Mouse (Mus musculus) heart, adult 11 months (tissue): ENCODE results near the gene Nadk.

ENCODE experiments used
- DNase-seq: peaks from one replicate; pipeline ENCODE4 v3.0.0; 2022

Nadk gene

DNA sequence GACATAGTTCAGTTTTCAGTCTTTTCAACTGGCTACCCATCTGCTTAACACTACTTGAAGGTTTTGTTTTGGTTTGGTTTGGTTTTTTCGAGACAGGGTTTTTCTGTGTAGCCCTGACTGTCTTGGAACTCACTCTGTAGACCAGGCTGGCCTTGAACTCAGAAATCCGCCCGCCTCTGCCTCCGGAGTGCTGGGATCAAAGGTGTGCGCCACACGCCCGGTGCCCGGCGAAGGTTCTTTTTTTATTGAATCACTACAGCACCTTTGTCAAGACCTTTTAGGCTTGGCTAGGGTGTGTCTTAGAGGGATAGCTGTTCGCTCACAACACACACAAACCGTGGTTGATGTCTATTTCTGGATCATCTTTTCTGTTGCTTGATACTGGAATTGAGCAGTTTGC is 8.1 kb downstream of the Nadk start:
- DNase-seq = peak; percentile 85

DNA sequence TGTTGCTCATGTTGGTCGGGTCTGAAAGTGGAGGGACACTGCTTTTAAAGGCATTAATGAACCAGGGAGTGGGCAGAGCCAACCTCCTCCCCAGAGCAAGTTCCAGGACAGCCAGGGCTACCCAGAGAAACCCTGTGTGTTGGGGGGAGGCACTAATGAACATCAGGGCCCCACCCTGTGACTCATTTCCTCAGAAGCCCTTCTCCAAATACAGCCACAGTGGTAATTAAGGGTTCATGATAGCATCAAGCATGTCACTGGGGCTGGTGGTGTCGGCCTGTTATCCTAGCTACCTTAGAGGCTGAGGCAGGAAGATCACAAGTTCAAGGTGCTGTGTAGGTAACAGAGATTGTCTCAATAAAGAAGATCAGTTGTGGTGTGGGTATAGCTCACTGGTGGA is 9.3 kb downstream of the Nadk start:
- peak; percentile 93 for DNase-seq

DNA sequence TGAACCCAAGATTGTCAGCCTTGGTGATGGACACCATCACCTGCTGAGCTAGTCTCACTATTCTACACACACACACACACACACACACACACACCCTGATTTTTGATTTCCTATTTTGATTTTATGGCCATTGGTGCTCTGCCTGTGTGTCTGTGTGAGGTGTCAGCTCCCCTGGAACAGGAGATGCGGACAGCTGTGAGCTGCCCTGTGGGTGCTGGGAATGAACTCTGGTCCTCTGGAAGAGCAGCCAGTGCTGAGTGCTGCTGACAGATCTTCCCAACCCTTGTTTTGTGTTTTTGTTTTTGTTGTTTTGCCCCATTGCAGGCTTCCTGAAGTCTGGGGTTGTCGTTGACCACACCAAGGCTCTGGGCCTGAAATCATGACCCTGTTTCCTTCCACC is 11.0 kb downstream of the Nadk start:
- DNase-seq = peak; percentile 82

DNA sequence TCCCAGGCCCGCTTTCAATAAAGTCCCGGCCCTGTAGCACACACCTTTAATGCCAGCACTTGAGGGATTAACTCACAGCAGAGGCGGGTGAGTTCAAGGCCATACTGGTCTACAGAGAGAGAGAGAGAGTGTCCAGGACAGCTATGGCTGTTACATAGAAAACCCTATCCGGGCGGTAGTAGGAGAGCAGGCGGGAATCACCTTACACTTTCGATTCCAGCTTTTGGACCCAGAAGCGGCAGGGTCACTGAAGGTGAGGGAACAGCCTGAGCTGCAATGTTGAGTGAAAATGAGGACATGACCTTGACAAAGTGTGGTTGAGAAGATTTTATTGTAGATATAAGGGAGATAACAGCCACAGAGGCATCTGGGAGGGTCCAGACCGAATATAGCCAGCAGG is 11.7 kb downstream of the Nadk start:
- DNase-seq = peak; percentile 73

DNA sequence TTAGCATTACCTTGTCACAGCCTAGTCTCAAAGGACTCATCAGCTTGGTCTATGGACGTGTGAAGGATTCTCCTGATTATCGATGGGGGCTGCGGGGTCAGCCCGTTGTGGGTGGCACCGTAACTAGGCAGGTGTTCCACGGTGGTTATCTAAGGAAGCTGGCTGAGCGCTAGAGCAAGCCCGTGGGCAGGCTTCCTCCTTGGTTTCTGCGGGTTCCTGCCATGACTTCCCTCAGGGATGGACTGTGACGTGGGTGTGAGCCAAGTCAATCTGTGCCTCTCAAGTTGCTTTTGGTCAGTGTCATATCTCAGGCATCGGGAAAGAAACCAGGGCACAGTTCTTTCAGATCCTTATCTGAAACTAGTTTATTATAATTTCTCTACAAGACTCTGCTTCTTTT is 12.8 kb downstream of the Nadk start:
- peak; percentile 85 for DNase-seq

DNA sequence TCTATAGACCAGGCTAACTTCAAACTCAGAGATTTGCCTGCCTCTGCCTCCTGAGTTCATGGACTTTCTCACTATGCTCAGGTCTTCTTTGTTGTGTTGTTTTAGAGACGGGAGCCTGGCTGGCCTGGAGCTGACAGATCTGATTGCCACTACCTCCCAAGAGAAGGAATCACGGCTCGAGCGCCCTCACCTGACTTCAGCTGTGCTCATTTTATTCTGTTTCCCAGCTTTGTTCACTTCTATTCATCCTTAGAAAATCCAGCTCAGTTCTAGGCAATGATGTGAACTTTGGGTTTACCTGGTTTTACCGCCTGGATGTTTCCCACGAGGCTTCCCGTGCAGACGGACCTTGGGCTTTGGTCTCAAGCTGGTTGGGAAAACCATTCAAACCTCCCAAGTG is 13.3 kb downstream of the Nadk start:
- no peak for DNase-seq

DNA sequence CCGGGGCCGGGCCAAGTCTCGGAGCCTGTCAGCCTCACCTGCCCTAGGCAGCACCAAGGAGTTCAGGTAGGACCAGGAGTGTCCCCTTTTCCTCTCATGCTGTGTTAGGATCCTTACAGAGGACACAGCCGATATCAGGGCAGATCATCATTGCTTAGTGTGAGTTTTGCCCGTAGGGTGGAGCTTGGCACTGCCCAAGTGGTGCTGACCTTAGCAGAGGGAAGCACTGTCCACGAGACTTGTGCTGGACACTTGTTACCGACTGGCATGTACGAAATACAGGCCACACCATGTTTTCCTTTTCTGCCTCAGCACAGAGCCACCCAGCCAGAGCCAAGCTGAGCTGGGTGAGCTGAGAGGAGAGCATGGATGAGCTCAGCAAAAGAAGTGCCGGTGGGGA is 15.0 kb downstream of the Nadk start:
- peak; percentile 91 for DNase-seq

DNA sequence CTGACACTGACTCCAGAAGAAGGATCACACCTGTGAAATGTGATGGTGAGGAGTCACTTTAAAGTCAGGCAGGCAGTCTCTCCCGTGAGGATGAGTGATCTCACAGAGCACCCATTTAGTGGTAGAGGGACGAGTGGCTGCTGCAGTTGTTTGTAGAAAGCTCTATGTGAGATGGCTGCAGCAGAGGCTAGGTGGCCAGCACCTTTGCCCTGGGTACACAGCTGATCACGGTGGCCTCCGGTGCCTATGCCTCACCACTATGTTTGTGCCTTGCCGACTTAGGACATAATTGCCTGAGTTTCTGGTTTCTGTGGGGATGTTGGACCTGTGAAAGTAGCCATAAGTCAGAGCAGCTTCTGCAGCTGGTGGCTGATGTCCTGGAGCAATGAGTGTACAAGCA is 15.6 kb downstream of the Nadk start:
- no peak for DNase-seq

DNA sequence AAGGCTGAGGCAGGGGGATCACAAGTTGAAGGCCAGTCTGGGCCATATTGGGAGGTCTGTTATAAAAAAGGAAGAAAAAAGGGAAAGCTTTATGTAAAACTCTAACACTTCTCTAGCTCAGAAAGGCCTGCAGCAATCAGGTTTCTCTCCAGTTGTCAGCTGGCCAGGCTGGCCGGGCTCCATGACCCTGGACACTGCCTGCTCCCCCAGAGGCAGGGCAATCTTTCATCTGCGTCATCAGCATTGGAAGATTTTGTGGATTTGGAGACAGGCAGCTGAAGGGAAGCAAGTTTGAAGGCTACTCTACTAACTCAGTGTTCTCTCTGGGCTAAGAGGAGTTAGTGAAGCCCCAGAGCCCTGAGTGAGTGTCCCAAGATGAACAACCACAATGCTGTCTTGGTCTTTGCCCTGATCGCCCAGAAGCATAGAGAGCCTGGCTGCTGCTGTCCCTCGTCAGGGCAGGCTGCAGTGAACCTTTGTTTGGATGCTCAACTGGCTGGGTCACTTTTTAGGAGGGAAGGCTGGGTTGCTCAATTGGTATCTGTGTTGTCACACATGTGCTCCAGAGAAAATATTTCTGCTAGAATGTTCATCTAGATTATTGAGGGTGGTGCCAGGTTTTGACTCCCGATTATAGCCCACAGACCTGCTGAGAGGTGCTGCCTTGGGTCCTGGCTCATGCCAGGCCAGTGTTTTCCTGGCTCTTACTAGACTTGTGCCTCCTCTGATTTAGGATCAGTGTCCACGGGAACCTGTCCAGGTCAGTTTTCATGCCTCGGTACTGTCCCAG is 16.4 kb downstream of the Nadk start:
- DNase-seq = peak; percentile 96

DNA sequence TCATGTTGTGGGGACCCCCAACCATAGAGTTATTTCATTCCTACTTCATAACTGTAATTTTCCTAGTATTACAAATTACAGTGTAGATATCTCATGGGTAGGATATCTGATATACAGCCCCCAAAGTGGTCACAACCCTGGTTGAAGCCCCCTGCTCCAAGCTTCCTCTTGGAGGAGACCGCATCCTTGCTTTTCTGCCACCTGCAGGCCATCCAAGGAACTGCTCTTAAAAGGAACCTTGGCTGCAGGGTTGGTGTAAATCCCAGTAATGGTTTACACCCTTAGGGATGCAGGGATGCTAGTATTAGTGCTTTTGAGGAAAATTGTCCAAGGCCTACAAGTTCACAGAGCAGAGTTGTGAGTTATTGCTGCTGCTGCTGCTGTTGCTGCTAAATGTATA is 18.2 kb downstream of the Nadk start:
- peak; percentile 90 for DNase-seq

DNA sequence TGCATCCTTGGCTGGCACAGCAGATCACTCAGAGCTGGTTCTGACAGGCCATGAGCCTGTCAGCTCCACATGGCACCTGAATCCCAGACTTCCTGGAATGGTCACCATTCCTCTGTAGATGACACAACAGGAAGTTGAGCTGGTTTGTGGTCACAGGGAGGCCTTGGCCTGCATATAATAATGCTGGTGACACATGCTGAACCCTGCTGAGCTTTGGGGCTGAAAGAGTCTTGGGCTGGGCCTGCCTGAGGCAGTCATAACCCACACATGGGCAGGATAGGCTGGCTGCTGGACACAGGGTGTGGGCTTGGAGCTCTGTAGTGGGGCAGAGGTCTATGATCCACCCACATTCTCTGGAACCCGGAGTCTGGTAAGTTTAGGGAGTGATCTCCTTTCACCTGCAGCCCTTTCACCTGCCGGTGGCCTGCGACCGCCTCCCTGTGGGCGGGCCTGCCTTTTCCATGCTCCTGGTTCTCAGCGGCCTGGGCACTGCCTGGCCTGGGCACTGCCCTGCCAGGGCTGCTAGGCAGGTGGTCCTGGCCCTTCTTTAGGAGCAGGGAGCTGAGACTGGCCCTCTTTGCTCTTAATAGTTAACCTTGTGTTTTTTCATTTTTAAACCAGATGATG is 20.2 kb downstream of the Nadk start:
- peak; percentile 90 for DNase-seq

DNA sequence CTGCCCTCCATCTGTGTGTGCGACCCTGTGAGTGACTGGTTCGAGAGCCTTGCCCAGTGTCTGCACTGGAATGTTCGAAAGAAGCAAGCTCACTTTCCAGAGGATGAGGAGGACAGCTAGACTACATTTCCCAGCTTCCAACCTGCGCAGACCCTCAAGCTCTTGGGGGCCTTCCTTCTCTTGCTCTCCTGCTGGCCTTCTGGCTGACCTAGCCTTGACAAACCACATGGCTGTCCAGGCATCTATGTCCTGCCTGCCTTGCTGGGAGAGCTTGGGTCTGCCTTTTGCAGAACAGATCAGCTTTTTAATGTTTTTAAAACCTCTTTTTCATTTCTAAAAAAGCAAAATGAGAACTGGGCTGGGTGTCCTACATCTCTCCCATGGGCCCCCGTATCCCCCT is 27.2 kb downstream of the Nadk start:
- DNase-seq = peak; percentile 91

DNA sequence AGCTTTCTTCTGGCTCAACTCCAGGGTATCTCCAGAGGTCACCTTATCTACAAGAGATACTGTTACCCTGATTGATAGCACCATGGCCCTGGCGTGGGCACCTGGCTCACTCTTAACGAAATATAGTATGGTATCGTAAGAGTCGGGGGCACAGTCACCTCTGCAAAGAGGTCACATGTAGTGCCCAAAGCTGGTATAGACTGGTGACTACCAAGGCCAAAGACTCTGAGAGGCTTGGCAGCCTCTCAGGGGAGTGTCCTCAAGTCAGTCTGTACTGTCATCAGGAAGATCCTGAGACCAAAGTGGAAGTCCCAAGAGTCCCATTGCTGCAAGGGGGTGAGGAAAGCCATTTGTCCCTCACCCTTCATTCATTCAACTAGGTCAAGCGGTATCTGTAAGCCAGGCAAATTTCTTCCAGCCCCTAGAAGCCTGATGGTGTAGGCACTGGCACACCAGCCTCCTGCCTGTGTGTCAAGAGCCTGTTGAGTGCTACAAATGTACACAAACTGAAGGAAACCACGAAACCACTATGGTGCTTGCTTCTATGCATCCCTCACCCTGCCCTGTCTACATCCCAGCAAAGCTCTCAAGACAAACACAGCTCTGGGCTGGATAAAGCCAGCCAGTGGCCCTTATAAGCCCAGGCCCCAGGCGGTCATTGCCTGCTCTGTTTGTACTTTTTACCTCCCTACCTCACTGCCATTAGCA is 29.0 kb downstream of the Nadk start:
- DNase-seq = no peak

DNA sequence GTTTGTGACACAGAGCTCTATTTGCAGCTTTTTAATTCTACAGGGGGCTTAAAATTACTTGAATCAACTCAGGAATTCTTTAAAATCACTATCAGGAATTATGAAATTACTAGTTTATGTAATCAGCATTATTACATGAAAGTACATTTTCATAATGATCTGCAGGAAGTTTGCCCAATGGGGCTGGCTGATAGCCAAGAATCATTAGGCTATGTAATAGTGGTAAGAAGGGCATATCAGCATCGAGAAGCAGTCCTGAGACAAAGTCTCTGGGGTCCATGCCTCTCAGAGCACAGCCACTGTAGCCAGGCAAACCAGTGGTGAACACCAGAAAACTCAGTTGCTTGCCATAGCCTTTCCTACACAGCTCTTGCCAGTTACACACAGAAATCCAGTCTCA is 31.6 kb downstream of the Nadk start:
- DNase-seq = no peak

DNA sequence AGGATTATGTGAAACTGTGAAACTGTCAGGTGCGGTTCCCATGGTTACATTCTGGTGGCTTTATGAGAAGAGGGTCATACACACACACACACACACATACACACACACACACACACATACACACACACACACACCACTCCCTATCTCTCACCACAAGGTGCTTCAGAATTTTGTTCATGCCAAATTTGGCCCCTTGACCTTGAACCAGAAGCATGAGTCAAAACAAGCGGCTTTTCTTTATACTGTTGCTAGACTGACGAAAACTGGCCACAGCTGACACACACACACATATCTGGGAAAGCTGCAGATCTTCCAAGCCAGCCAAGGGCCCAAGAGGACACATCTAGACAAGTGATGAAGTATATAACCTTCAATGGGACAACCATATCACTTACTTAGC is 33.6 kb downstream of the Nadk start:
- no peak for DNase-seq

DNA sequence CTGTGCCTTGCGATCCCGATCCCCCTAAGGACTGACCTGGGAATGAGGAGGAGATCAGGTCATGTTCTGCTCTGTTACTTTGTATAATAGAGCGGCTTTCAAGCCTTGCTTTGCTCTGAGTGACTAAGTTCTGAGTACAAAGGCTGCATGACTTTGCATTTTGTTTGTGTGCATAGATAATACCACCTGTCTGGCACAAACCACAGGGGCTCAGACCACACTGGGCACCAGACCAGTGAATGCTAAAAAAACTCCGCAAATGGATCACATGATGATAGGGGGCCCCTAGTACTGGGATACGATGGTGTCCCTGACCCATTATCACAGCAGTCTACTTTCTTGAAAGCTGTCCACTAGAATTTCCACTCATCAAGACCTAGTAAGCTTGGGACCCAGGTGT is 34.4 kb downstream of the Nadk start:
- no peak for DNase-seq

DNA sequence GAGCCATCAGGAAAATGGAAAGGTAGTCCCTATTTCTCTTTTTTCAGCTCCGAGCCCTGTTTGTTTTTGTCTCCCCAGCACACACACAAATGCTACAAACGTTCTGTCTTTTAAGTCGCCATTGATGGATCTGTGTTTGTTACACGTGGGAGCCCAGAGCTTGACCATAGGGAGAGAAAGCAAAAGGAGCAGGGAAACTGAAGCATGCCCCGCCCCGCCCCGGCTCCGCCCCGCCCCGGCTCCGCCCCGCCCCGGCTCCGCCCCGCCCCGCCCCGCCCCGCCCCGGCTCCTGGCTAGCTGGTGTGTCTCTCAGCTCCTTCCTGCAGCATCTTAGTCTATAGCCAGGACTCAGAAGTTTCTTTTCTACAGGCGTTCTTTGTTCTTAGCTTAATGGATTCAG is 36.4 kb downstream of the Nadk start:
- DNase-seq = no peak

DNA sequence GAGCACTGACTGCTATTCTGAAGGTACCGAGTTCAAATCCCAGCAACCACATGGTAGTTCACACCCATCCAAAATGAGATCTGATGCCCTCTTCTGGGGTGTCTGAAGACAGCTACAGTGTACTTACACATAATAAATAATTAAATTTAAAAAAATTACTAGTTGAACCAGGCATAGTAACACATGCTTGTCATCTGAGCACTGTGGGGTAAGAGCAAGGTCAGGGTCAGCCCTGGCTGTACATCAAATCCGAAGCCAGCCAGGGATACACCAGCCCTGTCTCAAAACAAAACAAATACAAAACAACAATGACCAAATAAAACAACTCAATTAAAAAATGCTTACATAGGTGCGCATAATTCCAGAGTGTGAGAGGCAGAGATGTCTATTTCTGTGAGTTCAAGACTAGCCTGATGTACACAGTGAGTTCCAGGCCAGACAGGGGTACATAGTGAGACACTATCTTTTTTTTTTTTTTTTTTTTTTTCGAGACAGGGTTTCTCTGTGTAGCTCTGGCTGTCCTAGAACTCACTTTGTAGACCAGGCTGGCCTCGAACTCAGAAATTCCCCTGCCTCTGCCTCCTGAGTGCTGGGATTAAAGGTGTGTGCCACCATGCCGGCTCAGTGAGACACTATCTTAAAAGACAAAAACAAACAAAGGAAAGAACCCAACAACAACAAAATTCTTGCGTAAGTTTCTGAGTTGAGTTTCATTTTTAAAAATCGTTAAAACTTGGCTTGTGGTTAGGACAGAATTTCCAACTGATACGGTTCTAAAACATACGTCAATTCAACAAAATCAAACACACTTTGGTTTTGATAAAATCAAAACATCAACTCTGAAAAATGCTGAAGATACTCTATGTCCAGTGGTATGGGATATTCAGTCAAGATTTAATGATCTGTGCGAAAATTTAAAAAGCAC is 38.0 kb downstream of the Nadk start:
- no peak for DNase-seq

DNA sequence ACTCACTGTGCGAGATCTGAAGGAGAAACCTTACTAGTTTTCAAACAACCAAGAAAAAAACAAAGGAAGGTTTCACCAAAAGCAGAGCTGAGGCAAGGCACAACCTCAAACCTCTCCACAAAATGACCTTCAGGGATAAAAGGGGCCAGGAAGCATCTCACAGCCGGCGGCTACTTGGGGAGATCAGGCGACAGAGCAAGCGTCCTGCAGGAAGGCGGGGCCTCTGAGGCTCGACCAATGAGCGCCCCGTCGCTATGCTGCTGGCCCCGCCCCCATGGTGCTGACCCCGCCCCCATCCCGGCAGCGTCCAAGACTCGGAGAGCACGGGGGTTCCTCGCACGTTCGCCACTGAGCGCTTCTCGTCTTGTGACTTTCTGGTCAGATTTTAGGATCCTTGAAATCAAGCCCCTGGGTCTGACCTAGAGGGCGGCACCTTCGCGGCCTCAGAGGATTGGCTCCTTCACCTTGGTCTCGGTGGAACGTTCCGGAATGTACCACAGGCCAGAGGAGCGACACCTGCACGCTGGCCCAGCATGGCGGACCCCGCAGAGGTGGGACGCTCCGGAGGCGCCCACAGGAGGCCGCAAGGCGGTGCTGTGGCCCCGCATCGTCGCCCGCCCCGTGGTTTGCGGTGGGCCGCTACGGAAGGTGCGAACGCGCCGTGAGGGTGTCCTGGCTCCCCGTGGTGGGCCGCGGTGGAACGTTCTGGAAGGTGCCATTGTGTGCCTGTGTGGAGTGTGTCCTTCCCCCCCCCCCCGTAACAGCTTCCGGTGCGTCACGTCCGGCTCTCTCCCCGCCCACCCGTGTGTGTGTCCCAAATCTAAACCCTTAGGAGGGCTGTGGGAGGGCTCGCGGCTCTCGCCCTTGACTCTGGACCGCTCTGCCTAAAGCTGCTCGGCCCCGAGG is 39.2 kb downstream of the Nadk start, which contains the start of gene Slc35e2:
TSS of gene Slc35e2 (plus strand) at position 326 of the 906 bp plus-strand sequence.
- peak; percentile 99 for DNase-seq

DNA sequence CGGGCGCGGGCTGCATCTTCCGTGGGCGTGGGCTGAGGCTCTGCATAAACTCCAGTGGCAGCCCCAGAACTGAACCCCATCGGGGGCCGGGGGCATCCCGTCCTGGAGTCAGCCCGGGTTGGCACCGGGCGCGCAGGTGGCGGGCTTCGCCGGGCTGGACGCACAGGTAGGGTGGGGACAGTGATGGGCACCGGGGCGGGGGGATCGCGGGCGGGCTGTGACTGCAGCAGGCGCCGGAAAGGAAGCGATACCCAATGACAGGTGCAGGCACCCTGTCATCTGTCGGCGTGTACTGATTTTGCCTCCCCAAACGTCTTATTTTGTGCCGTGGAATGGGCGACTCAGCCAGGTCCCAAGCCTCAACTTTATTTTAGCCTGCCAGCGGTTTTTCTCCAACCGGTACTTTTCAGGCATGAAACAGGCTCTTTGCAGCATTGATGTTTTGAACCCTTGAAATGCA is 39.8 kb downstream of the Nadk start:
- DNase-seq = no peak

DNA sequence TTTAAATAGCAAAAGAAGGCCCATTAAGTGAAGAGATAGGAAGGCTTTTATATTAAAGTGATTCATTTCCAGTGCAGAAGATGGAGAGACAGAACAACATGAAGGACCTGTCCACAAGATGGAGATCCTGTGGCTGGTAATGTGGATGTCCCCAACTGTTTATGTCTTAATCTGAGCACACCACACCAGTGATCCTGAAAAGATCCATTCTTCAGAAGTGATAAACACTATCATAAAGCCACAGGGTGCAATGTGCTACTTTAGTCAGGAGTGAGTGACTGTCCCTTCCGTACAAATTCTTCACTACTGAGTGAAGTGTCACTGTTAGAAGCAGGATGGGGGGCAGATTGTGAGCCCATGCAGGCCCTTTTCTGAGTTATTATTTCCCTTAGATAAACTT is 40.6 kb downstream of the Nadk start:
- peak; percentile 52 for DNase-seq

DNA sequence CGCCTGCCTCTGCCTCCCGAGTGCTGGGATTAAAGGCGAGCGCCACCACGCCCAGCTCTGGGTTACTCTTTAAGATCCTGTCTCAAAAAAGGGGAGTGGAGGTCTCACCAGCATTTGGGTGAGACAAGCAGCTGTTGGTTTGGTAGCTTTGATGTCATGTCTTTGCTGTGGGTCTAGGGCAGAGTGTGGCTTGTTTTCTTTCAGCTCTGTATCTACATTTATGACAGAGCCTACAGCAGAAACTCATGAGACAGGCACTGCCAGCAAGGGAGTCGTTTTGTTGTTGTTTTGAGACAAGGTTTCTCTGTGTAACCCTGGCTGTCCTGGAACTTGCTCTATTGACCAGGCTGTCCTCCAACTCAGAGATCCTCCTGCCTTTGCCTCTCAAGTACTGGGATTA is 41.6 kb downstream of the Nadk start:
- peak; percentile 37 for DNase-seq
